Mouse (Mus musculus) monocyte, adult 5-6 weeks (primary cell): Measurements from ENCODE around the gene Vps51. TPM values are rescaled to one million over a fixed set of nuclear protein-coding genes. Genes with fewer than 3 reads are reported as not detected.
A peak's percentile ranks its signal among the peaks of the same experiment; 100 is the strongest.

Source experiments
- ATAC-seq: fragments of 153-309, 156-312 bp; replicated peaks from 2 replicates; pipeline ENCODE4 v1.8.0; 2017; ENCODE audit warnings: mild to moderate bottlenecking; ENCODE audit not compliant: low TSS enrichment, insufficient number of reproducible peaks, severe bottlenecking, poor library complexity, low FRiP score
- total RNA-seq: library from RNA; stranded (forward); fragments of 200-1000, 200-491, 200-594 nt; gene quantifications from 3 replicates; pipeline ENCODE4 v1.2.3, GENCODE M21; 2017

Vps51 gene
- total RNA-seq, 1 experiment from 2014 or later, result 75.6 TPM

DNA sequence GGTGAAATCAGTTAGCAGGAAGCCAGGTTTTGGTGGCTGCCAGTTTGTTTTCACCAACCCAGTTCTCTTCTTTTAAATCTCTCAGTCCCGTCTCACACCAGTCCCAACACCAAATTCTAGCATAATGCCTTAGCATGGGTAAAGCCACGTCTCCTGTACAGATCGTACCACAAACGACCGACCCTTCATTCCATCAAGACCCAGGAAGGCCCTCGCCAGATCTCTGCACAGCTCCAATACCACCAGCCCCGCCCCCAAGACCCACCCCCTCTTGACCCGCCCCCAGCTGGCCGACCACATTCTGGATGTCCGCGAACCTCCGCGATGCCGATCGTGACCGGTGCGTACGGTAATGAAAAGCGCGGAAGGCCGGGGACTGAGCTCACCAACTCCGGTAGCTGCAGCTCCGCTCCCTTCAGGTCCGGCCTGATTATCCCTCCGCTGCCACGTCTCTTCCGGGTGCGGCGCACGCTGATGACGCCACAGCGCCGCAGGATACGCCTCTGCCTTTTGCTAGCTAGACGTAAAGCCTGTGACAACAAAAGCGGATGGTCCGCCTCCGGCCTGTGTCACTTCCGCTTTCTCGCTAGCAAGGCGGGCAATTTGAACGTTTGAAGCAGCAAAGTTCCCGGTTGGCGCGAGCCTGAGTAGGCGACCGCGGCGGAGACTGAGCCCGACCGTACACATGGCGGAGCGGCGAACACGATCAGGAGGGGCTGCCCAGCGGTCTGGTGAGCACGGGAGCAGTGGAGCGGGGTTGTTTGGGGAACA is 7.6 kb upstream of the Vps51 start, which contains the start of the genes Zfpl1 and Cdca5:
Gene Zfpl1 (minus strand): TSS at position 479 of the 771 bp plus-strand sequence.
Gene Cdca5 (plus strand): TSS at position 506 of the 771 bp plus-strand sequence.
- peak; percentile 96 for ATAC-seq

DNA sequence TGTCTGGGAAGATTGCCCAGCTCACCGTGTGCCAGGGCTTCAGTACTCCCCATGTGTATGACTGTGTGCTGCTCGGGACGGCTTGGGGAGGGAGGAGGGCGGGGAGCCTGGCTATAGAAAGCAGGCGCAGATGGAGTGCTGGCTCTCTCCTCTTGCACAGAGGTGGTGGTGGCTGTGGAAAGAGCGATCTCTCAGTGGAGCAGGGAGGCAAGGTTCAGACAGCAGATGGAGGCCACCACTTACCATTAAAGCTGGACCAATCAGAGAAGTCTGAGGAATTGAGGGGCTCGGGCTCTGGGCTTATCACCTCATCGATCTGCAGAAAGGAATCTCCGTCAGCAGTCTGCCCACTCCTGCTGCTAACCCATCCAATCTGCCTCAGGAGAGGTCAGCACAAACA is 5.1 kb upstream of the Vps51 start, which contains the start of gene Gm28374:
Gene Gm28374 (minus strand): TSS at position 101 of the 400 bp plus-strand sequence.
- no peak for ATAC-seq

DNA sequence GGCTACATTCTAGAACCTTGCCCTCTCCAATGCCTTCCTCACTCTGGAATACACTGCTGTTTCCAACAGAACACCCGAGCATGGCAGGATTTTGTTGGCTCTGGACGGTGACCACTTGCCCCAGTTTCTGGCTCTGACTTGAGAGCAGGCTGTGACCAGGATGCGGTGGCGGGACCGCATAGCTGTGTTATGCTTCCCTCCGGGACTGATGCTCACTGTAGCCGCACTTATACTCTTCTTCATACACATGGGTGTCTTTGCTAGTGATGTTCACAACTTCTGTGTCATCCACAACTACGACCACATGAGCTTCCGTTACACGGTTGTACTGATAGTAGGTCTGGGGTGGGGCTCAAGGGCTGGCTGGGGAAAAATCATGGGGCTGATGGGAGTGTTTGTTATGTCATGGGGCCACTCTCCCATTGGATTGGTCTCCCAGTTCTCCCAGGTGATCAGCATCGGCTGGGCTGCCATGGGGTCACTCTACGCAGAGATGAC is 3.0 kb upstream of the Vps51 start, which contains the start of gene Tmem262:
Gene Tmem262 (plus strand): TSS at position 51 of the 498 bp plus-strand sequence.
- no peak for ATAC-seq

DNA sequence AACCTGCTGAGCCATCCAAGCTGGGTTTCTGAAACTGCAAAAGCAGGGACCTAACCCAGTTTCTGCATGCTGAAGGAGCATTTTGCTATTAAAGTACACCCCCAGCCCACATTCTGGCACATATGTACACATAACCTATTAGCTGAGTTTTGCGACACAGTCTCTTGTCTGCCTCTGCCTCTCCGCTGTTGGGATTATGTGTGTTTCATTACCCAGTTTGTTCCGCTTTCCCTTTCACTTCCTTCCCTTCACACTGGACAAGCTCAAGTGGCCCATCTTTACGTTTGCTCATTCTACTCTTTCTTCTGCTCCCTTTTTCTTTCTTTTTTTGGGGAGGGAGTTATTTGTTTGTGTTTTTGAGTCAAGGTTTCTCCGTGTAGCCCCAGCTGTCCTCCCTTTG is 3.1 kb downstream of the Vps51 start:
- ATAC-seq, result 0 out of 2 replicates have a peak, but pooled peaks have one; percentile 55

DNA sequence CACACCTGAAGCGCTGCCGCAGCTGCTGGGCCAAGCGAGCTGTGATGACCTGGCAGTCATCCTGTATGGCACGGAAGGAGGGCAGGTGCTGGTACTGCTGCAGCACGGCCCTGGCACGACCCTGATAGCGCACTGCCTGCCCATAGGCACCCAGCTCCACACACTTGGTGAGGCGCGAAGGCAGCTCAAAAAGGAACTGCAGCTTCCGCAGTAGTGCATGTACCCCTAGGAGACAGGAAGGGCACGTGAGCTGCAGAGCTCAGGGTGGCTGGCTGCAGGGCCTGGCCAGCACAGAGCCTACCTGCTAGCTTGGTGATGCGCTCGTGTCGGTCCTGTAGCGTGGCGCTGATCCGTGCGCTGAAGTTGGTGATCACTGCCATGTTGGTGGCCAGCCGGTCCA is 5.8 kb downstream of the Vps51 start:
- ATAC-seq, result no peak

DNA sequence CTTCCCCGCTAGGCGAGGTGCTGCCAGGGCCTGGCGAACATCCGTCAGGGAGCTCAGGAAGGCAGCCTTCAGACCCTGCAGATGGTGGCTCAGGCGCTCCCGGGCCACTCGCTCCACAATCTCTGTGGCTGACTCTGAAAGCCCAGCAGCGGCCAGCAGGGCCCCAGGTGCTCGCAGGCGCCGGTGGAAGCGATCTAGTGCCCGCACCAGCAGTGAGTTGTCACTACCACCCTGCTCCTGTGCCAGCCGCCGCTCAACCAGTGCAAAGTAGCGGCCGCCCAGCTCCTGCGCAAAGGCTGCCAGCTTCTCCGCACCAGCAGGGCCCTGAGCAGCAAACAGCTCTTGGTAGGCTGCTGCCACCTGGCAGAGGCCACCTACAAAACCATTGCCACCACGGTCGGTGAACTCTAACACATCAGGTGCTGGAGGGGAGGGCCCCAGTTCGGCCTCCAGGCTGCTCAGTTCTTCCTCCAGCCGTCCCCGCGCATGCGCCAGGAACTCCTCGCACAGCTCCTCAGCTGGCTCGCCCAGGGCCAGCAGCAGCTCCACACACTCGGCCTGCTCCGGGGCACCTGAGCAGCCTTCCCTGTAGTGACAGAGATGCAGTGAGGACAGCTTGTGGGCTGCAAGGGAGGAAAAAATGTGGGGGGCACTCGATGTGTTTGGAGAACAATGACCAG is 6.3 kb downstream of the Vps51 start:
- no peak for ATAC-seq

DNA sequence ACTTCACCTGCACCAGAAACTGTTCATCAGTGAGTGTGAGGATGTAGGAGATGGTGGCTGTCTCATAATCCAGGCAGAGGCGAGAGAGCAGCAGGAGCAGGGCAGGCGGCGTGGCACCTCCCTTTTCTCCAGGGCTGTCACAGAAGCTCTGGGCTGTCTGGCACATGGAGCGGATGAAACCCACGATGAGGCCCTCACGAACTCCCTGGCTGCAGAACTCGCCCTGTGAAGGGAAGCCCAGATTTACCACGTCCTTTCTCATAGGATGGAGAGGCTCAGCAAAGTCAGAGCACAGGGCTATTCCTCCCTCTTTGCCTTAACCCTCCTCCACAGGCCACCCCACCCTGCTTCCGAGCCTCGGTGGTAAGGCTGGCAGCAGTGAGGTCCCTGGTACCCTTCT is 7.2 kb downstream of the Vps51 start:
- ATAC-seq, result no peak

DNA sequence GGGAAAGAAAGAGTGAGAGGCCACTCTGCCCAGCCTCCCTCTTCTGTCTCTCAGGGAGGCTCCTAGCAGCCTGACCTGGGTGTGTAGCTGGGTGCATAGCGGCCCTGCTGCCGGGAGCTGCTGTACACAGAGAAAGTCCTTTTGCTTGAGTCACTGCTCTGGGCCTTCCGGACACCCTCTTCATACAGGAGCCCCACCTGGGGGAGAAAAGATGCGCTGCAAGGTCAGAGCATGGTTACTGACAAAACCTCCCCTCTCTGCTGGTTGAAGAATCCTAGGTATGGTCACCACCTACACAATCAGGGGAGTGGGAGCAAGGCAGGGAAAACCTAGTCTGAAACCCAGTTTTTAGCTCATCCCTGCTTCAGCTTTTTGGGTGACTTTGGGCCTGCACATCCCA is 8.1 kb downstream of the Vps51 start:
- no peak for ATAC-seq

GRCm38 (mm10) chr19:6067724-6068415 is 9.2 kb downstream of the Vps51 start, which contains the start of gene Tm7sf2:
Gene Tm7sf2, minus strand, starts transcription at chr19:6068373.
- ATAC-seq, result peak; percentile 80

- peak; percentile 60 for ATAC-seq
Observed at GRCm38 (mm10) chr19:6067011-6067723, 9.9 kb downstream of the Vps51 start.

DNA sequence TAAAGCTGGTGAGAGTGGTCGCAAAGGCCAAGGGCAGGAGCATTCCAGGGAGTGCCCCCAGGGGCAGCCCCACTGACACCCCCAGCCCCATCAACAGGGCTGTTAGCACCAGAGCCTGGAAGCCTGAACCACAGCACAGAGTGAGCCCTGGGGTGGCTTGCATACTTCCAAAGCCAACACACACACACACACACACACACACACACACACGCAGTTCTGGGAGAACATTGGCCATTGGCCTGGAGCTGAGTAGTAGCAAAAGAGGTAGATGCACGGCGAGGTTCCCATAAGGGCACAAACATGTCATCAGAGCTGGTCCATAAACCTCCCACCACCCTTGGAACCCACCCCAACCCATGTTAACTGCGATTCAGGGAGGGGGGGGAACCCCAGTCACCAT is 10.5 kb downstream of the Vps51 start:
- ATAC-seq, result no peak

DNA sequence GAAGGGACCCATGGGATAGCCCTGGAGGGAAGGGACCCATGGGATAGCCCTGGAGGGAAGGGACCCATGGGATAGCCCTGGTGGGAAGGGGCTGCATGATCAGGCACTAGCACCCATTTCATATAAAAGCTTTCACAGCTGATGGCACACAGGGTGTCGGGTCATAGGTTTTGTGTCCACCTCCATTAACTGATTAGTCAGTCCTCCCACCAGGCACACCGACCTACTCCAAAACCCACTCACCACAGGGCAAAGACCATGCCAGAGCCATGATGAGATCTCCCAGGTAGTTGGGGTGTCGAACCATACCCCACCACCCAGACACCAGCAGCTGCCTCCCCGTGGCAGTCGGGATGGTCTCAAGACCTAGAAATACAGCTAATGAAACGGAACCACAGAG is 13.9 kb downstream of the Vps51 start:
- no peak for ATAC-seq

GRCm38 (mm10) chr19:6062418-6062817 is 14.6 kb downstream of the Vps51 start:
- no peak for ATAC-seq

GRCm38 (mm10) chr19:6061641-6062302 is 15.3 kb downstream of the Vps51 start:
- ATAC-seq, result 0 out of 2 replicates have a peak, but pooled peaks have one; percentile 29

DNA sequence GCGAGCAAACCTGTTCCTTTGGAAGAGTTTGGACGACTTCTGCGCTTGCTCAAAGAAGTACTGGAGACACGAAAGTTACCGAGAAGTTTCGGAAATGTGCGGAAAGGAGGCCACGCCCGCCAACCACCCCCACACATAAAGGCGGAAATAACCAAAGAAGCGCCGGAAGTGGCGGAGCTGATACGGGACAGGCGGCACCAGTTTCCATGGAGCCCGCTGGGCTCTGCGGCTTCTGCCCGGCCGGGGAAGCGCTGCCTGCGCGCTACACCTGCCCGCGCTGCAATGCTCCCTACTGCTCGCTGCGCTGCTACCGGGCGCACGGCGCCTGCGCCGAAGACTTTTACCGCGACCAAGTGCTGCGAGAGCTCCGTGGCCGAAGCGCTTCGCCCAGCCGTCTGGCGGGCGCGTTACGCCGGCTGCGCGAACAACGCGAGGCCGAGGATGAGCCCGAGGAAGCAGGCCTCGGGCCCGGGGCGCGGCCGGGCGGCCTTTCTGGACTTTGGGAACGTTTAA is 16.0 kb downstream of the Vps51 start, which contains the start of gene Znhit2:
Gene Znhit2 (plus strand): TSS at position 172 of the 513 bp plus-strand sequence.
- ATAC-seq, result peak; percentile 78

DNA sequence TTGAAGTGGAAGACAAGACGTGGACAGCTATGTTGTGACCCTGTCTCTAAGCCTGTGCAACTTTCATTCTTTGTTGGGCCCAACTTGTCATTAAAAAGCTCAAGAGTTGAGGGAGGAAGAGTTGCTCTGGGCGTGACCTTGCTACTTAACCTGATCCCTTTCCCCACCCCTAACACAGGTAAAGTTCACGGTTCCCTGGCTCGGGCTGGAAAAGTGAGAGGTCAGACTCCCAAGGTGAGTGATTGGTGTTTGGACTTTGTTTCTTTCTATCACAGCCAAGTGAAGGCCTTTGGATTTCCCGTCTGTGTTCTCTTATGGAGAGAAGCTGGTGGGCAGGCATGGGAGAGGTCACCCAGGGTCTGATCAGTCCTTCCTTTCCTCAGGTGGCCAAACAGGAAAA is 18.1 kb downstream of the Vps51 start:
- no peak for ATAC-seq

- no peak for ATAC-seq
Observed at GRCm38 (mm10) chr19:6058513-6058912, 18.5 kb downstream of the Vps51 start.
